Mouse (Mus musculus): ENCODE data around the gene Rps27rt. TPM values are rescaled to one million over a fixed set of nuclear protein-coding genes. Genes with fewer than 3 reads are reported as not detected.
A peak's percentile ranks its signal among the peaks of the same experiment; 100 is the strongest.
"Not testable (repeated sequence)": the region's sequence is repeated elsewhere in the genome, so short reads cannot be mapped to it uniquely, and the experiment has no call there.

The Rps27rt gene
- polyA plus RNA-seq (2014; fragmentation: Nextera tagmentation; extraction: Ambion mirVana), result 295 and 338 TPM in 2 replicates

- Histone ChIP-seq H3K4me3 (replicated peaks; ENCODE audit: low read depth, low read length) (no peak within 1 kb of the TSS), H3K9ac (replicated peaks; ENCODE audit: low read length) (no peak within 1 kb of the TSS), H3K9me3 (ENCODE audit: control insufficient read depth, low read length) (no peaks in the 10 kb centered on the region), H3K36me3 (ENCODE audit: control insufficient read depth, insufficient read depth, low read length) (no peaks in the 10 kb centered on the region), H3K4me2 (ENCODE audit: low read length) (no peak within 1 kb of the TSS), H3K4me1 (ENCODE audit: control insufficient read depth, insufficient read depth, low read length) (0 out of 2 replicates have a peak, but pooled peaks cover 2% of the 10 kb centered on the region), H3K27me3 (ENCODE audit: control insufficient read depth, insufficient read depth, low read length) (peaks cover 14% of the 10 kb centered on the region; the same call in 1 of the 2 replicates), H3K27ac (replicated peaks; ENCODE audit: low read depth, low read length) (no peak within 1 kb of the TSS)
- ATAC-seq (ENCODE audit: low FRiP score, low TSS enrichment) (no peak), DNase-seq (no peak)
- 94% methylated on average over 16 of the region's 16 CpGs for WGBS
Observed at GRCm38 (mm10) chr9:114982689-114983360, at the start of gene Rps27rt. TSS of gene Rps27rt (minus strand) at chr9:114982739.

- H3K27me3 ChIP-seq (ENCODE audit: control insufficient read depth, insufficient read depth, low read length); ATAC-seq (ENCODE audit: low FRiP score, low TSS enrichment); H3K27ac ChIP-seq (replicated peaks; ENCODE audit: low read depth, low read length); DNase-seq; H3K4me3 ChIP-seq (replicated peaks; ENCODE audit: low read depth, low read length); H3K4me1 ChIP-seq (ENCODE audit: control insufficient read depth, insufficient read depth, low read length); H3K9me3 ChIP-seq (ENCODE audit: control insufficient read depth, low read length); H3K9ac ChIP-seq (replicated peaks; ENCODE audit: low read length); H3K4me2 ChIP-seq (ENCODE audit: low read length); H3K36me3 ChIP-seq (ENCODE audit: control insufficient read depth, insufficient read depth, low read length): not testable (repeated sequence)
- WGBS, result 97% methylated on average over 1 of the region's 1 CpGs
Observed at GRCm38 (mm10) chr9:115031046-115031445, 48.5 kb upstream of the Rps27rt start.

GRCm38 (mm10) chr9:115030581-115030980 lies 48.0 kb upstream of the Rps27rt start:
- DNase-seq, result no peak
- no peak overlapping the region for H3K27ac ChIP-seq (replicated peaks; ENCODE audit: low read depth, low read length)

GRCm38 (mm10) chr9:115029307-115029706 lies 46.8 kb upstream of the Rps27rt start:
- peak; percentile 70 for DNase-seq
- no peaks in the 10 kb centered on the region; the same call in 1 of the 2 replicates for H3K27me3 ChIP-seq (ENCODE audit: control insufficient read depth, insufficient read depth, low read length)
- no peak overlapping the region for H3K27ac ChIP-seq (replicated peaks; ENCODE audit: low read depth, low read length)
- no peaks in the 10 kb centered on the region for H3K9me3 ChIP-seq (ENCODE audit: control insufficient read depth, low read length)
- H3K4me2 ChIP-seq (ENCODE audit: low read length), result 0 out of 2 replicates have a peak overlapping the region, but pooled peaks have one; percentile 6
- H3K36me3 ChIP-seq (ENCODE audit: control insufficient read depth, insufficient read depth, low read length), result no peaks in the 10 kb centered on the region
- H3K4me3 ChIP-seq (replicated peaks; ENCODE audit: low read depth, low read length), result no peak overlapping the region
- no peak overlapping the region for H3K9ac ChIP-seq (replicated peaks; ENCODE audit: low read length)
- WGBS, result 0% methylated on average over 3 of the region's 3 CpGs
- no peak; the same call in 1 of the 2 replicates for ATAC-seq (ENCODE audit: low FRiP score, low TSS enrichment)
- H3K4me1 ChIP-seq (ENCODE audit: control insufficient read depth, insufficient read depth, low read length), result 0 out of 2 replicates have a peak, but pooled peaks cover 9% of the 10 kb centered on the region

More at GRCm38 (mm10) chr9:115030581-115030980, 48.0 kb upstream of the Rps27rt start:
- 19% methylated on average over 4 of the region's 4 CpGs for WGBS
- Histone ChIP-seq H3K4me1 (ENCODE audit: control insufficient read depth, insufficient read depth, low read length) (0 out of 2 replicates have a peak, but pooled peaks cover 9% of the 10 kb centered on the region), H3K4me2 (ENCODE audit: low read length) (no peak overlapping the region), H3K27me3 (ENCODE audit: control insufficient read depth, insufficient read depth, low read length) (no peaks in the 10 kb centered on the region; the same call in 1 of the 2 replicates), H3K9me3 (ENCODE audit: control insufficient read depth, low read length) (no peaks in the 10 kb centered on the region), H3K36me3 (ENCODE audit: control insufficient read depth, insufficient read depth, low read length) (no peaks in the 10 kb centered on the region), H3K9ac (replicated peaks; ENCODE audit: low read length) (no peak overlapping the region), H3K4me3 (replicated peaks; ENCODE audit: low read depth, low read length) (no peak overlapping the region)
- no peak for ATAC-seq (ENCODE audit: low FRiP score, low TSS enrichment)

- H3K36me3 ChIP-seq (ENCODE audit: control insufficient read depth, insufficient read depth, low read length), result no peaks in the 10 kb centered on the region
- 92% methylated on average over 10 of the region's 10 CpGs for WGBS
- H3K4me3 ChIP-seq (replicated peaks; ENCODE audit: low read depth, low read length), result no peak overlapping the region
- ATAC-seq (ENCODE audit: low FRiP score, low TSS enrichment), result no peak
- no peak for DNase-seq
- H3K9me3 ChIP-seq (ENCODE audit: control insufficient read depth, low read length), result no peaks in the 10 kb centered on the region
- no peaks in the 10 kb centered on the region for H3K4me1 ChIP-seq (ENCODE audit: control insufficient read depth, insufficient read depth, low read length)
- H3K27ac ChIP-seq (replicated peaks; ENCODE audit: low read depth, low read length), result no peak overlapping the region
- no peaks in the 10 kb centered on the region for H3K27me3 ChIP-seq (ENCODE audit: control insufficient read depth, insufficient read depth, low read length)
- no peak overlapping the region for H3K4me2 ChIP-seq (ENCODE audit: low read length)
- H3K9ac ChIP-seq (replicated peaks; ENCODE audit: low read length), result no peak overlapping the region
Observed at GRCm38 (mm10) chr9:115023708-115024383, 41.3 kb upstream of the Rps27rt start.

GRCm38 (mm10) chr9:115023137-115023536 lies 40.6 kb upstream of the Rps27rt start:
- Histone ChIP-seq H3K9me3 (ENCODE audit: control insufficient read depth, low read length) (no peaks in the 10 kb centered on the region), H3K27ac (replicated peaks; ENCODE audit: low read depth, low read length) (no peak overlapping the region), H3K4me3 (replicated peaks; ENCODE audit: low read depth, low read length) (no peak overlapping the region), H3K9ac (replicated peaks; ENCODE audit: low read length) (no peak overlapping the region), H3K27me3 (ENCODE audit: control insufficient read depth, insufficient read depth, low read length) (no peaks in the 10 kb centered on the region), H3K36me3 (ENCODE audit: control insufficient read depth, insufficient read depth, low read length) (no peaks in the 10 kb centered on the region), H3K4me2 (ENCODE audit: low read length) (no peak overlapping the region), H3K4me1 (ENCODE audit: control insufficient read depth, insufficient read depth, low read length) (no peaks in the 10 kb centered on the region)
- WGBS, result 84% methylated on average over 3 of the region's 3 CpGs
- no peak for DNase-seq
- ATAC-seq (ENCODE audit: low FRiP score, low TSS enrichment), result no peak

GRCm38 (mm10) chr9:115021419-115021818 lies 38.9 kb upstream of the Rps27rt start:
- H3K4me1 ChIP-seq (ENCODE audit: control insufficient read depth, insufficient read depth, low read length), result no peaks in the 10 kb centered on the region

GRCm38 (mm10) chr9:115020141-115020540 lies 37.6 kb upstream of the Rps27rt start:
- DNase-seq (no peak), ATAC-seq (ENCODE audit: low FRiP score, low TSS enrichment) (no peak)
- no peak overlapping the region for H3K4me2 ChIP-seq (ENCODE audit: low read length)
- no peak overlapping the region for H3K27ac ChIP-seq (replicated peaks; ENCODE audit: low read depth, low read length)
- H3K9me3 ChIP-seq (ENCODE audit: control insufficient read depth, low read length), result no peaks in the 10 kb centered on the region
- 94% methylated on average over 7 of the region's 7 CpGs for whole genome bisulfite sequencing
- H3K9ac ChIP-seq (replicated peaks; ENCODE audit: low read length), result no peak overlapping the region
- no peaks in the 10 kb centered on the region for H3K27me3 ChIP-seq (ENCODE audit: control insufficient read depth, insufficient read depth, low read length)
- H3K36me3 ChIP-seq (ENCODE audit: control insufficient read depth, insufficient read depth, low read length), result no peaks in the 10 kb centered on the region
- H3K4me3 ChIP-seq (replicated peaks; ENCODE audit: low read depth, low read length), result no peak overlapping the region
- H3K4me1 ChIP-seq (ENCODE audit: control insufficient read depth, insufficient read depth, low read length), result no peaks in the 10 kb centered on the region

More at GRCm38 (mm10) chr9:115021419-115021818, 38.9 kb upstream of the Rps27rt start:
- H3K4me3 ChIP-seq (replicated peaks; ENCODE audit: low read depth, low read length), result no peak overlapping the region
- H3K36me3 ChIP-seq (ENCODE audit: control insufficient read depth, insufficient read depth, low read length), result no peaks in the 10 kb centered on the region
- no peak overlapping the region for H3K27ac ChIP-seq (replicated peaks; ENCODE audit: low read depth, low read length)
- no peak overlapping the region for H3K9ac ChIP-seq (replicated peaks; ENCODE audit: low read length)
- no peaks in the 10 kb centered on the region for H3K27me3 ChIP-seq (ENCODE audit: control insufficient read depth, insufficient read depth, low read length)
- ATAC-seq (ENCODE audit: low FRiP score, low TSS enrichment) (no peak), DNase-seq (no peak)
- H3K4me2 ChIP-seq (ENCODE audit: low read length), result no peak overlapping the region
- WGBS, result 93% methylated on average over 2 of the region's 2 CpGs
- no peaks in the 10 kb centered on the region for H3K9me3 ChIP-seq (ENCODE audit: control insufficient read depth, low read length)

All from midbrain, embryonic 14.5 days (tissue).